Mouse (Mus musculus): Measurements from ENCODE around the gene Card6. TPM values are rescaled to one million over a fixed set of nuclear protein-coding genes. Genes with fewer than 3 reads are reported as not detected.
A peak's percentile ranks its signal among the peaks of the same experiment; 100 is the strongest.

The Card6 gene
- total RNA-seq, 2 experiments from 2014 or later: 5.3 TPM

DNA sequence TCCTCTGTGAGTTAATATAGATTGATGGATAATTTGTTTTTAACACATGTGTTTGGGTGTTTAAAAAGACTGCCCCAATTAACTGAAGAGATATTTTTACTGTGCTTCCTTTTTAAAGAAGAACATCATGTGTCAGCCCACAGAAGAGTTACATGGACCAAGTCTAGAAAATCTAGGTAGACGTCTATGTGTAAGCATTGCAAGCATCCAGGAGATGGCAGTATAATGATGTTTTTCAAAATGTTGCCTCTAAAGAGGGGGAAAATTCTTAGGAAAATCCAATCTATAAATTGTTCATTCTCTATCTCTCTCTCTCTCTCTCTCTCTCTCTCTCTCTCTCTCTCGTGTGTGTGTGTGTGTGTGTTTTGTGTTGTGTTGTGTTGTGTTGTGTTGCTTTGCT is 22.2 kb downstream of the Card6 start:
- no peak for DNase-seq

- no peak for DNase-seq
These were observed 27.1 kb downstream of the Card6 start for GRCm38 (mm10) chr15:5081235-5081634.

- peak; percentile 33 for DNase-seq
These were observed 39.4 kb downstream of the Card6 start for GRCm38 (mm10) chr15:5068801-5069518.

DNA sequence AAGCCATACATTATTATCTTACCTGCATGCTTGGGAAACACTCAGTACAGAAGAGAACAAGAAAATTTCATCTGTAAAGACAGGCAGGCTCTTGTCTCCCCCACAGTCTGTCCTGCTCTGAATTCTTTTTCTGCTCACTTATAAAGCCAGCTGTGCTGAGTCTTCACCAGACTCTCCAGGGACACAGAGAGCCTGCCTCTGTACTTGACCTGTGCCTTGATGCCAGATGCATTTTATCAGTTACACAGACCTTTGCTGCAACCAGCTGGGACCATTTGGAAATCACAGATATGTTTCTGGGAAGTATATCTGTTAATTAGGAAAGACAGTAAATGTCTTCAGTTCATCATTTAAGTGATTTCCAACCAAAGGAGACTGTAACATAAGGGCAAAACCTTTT is 44.7 kb downstream of the Card6 start, which contains the start of gene C7:
Gene C7 (minus strand): TSS at position 106 of the 400 bp plus-strand sequence.
- DNase-seq: no peak

Other genes starting within 250 kb of the Card6 start
- gene Mroh2b, start 209.8 kb downstream of the Card6 start, total RNA-seq (2021): not detected
- gene C7, start 44.8 kb downstream of the Card6 start, total RNA-seq (2021): under 1 TPM in 1 of 2 experiments, not detected in 1; 0.17 TPM
- gene Rpl37, start 8.1 kb upstream of the Card6 start, total RNA-seq (2021): 100 to 1,000 TPM; 277 to 293 TPM
- gene Prkaa1, start 35.3 kb upstream of the Card6 start, total RNA-seq (2021): 10 to 100 TPM; 23.0 to 24.1 TPM
- 10 to 100 TPM; 77.0 to 82.6 TPM for gene Ttc33, start 77.0 kb upstream of the Card6 start, total RNA-seq (2021)
- gene Ptger4, start 135.6 kb upstream of the Card6 start, total RNA-seq (2021): under 1 TPM; 0.96 to 1.00 TPM